In genomic region chr6:89421503-89421902, GRCm38 (mm10) we compare ENCODE assay signal across 13 mouse cellular contexts. TPM values are rescaled to one million over a fixed set of nuclear protein-coding genes. Genes with fewer than 3 reads are reported as not detected.
DNase-seq lines count a peak whose midpoint lies in the region; ATAC-seq and TF ChIP-seq lines count a peak whose summit lies in the region.
"Had no signal": no experiment of that assay in that cellular context is flagged by ENCODE, and none has a peak within 500 bp of the region (broad histone marks: within the 10 kb centered on the region; RNA-seq: fewer than 3 reads in every experiment).

No protein-coding gene starts in this region.

- no peak overlapping the region for H3K4me3 ChIP-seq in lung, embryonic 14.5 days (ENCODE audit: low read depth, low read length)
- no peak overlapping the region; the same call in 1 of the 2 replicates for H3K4me3 ChIP-seq in bone marrow macrophage, adult 2 months (ENCODE audit: insufficient read depth, low read length)
- H3K4me3 ChIP-seq in forebrain, embryonic 13.5 days: no peak overlapping the region
- H3K4me3 ChIP-seq: embryonic facial prominence, embryonic 13.5 days; limb, embryonic 13.5 days; midbrain, embryonic 15.5 days had no signal

- no peak for TF ChIP-seq CTCF in lung, embryonic 14.5 days (IDR thresholded peaks at IDR 0.05; ENCODE audit: low read depth)
- no peak for TF ChIP-seq CTCF in bone marrow macrophage, adult 2 months (IDR thresholded peaks at IDR 0.05; ENCODE audit: low read depth, low read length)

- 81% methylated on average over 6 of the region's 6 CpGs for WGBS in lung, embryonic 14.5 days
- WGBS in forebrain, embryonic 13.5 days: 90% methylated on average over 6 of the region's 6 CpGs

- TF ChIP-seq POLR2A in bone marrow macrophage, adult 2 months (IDR thresholded peaks at IDR 0.05; ENCODE audit: borderline replicate concordance, low read depth, low read length): no peak

- H3K4me1 ChIP-seq in lung, embryonic 14.5 days (ENCODE audit: insufficient read depth): no peaks in the 10 kb centered on the region
- H3K4me1 ChIP-seq in bone marrow macrophage, adult 2 months (ENCODE audit: control insufficient read depth, insufficient read depth, low read length): peaks cover 79% of the 10 kb centered on the region
- peaks cover 6% of the 10 kb centered on the region; the same call in 1 of the 2 replicates for H3K4me1 ChIP-seq in forebrain, embryonic 13.5 days

- H3K36me3 ChIP-seq in lung, embryonic 14.5 days (ENCODE audit: insufficient read depth): no peaks in the 10 kb centered on the region
- no peaks in the 10 kb centered on the region for H3K36me3 ChIP-seq in forebrain, embryonic 13.5 days (ENCODE audit: poor library complexity, severe bottlenecking)
- H3K36me3 ChIP-seq: embryonic facial prominence, embryonic 13.5 days; limb, embryonic 13.5 days; midbrain, embryonic 15.5 days had no signal

- H3K27ac ChIP-seq in lung, embryonic 14.5 days (ENCODE audit: low read depth): no peak overlapping the region
- peak overlapping the region; percentile 99 for H3K27ac ChIP-seq in bone marrow macrophage, adult 2 months (ENCODE audit: insufficient read depth, low read depth, low read length)
- no peak overlapping the region for H3K27ac ChIP-seq in forebrain, embryonic 13.5 days
- H3K27ac ChIP-seq: embryonic facial prominence, embryonic 13.5 days; hindbrain, embryonic 14.5 days; limb, embryonic 13.5 days; midbrain, embryonic 15.5 days had no signal

- no peaks in the 10 kb centered on the region for H3K27me3 ChIP-seq in lung, embryonic 14.5 days (ENCODE audit: insufficient read depth, low read length)
- no peaks in the 10 kb centered on the region for H3K27me3 ChIP-seq in forebrain, embryonic 13.5 days
- H3K27me3 ChIP-seq: embryonic facial prominence, embryonic 13.5 days; limb, embryonic 13.5 days; midbrain, embryonic 15.5 days had no signal

- peak; percentile 12 for DNase-seq in lung, embryonic 14.5 days
- DNase-seq in lung, postnatal 14 days: no peak
- DNase-seq in naive thymus-derived CD4-positive, alpha-beta T cell, adult 2 months (ENCODE audit: low read depth): peak; percentile 55
- peak; percentile 15 for DNase-seq in thymus, postnatal 4 days
- no peak for DNase-seq in gastrocnemius, postnatal 14 days
- no peak for DNase-seq in layer of hippocampus, postnatal 36 days
- DNase-seq: gastrocnemius, postnatal 10 days had no signal

- no peak overlapping the region for H3K9ac ChIP-seq in lung, embryonic 14.5 days
- no peak overlapping the region for H3K9ac ChIP-seq in forebrain, embryonic 13.5 days
- H3K9ac ChIP-seq: embryonic facial prominence, embryonic 13.5 days; hindbrain, embryonic 14.5 days; limb, embryonic 13.5 days; midbrain, embryonic 15.5 days had no signal

- intact Hi-C loops in gastrocnemius, postnatal 14 days (cut with DNase I; ENCODE audit: low total_unique reads): no loop called here

- H3K4me2 ChIP-seq in lung, embryonic 14.5 days: no peak overlapping the region
- H3K4me2 ChIP-seq in forebrain, embryonic 13.5 days: no peak overlapping the region
- H3K4me2 ChIP-seq: embryonic facial prominence, embryonic 13.5 days; hindbrain, embryonic 14.5 days; limb, embryonic 13.5 days; midbrain, embryonic 15.5 days had no signal

- H3K9me3 ChIP-seq in lung, embryonic 14.5 days (ENCODE audit: low read depth, low read length): no peaks in the 10 kb centered on the region
- no peaks in the 10 kb centered on the region for H3K9me3 ChIP-seq in forebrain, embryonic 13.5 days (replicated peaks)
- H3K9me3 ChIP-seq: embryonic facial prominence, embryonic 13.5 days; limb, embryonic 13.5 days; midbrain, embryonic 15.5 days had no signal

- no peak for ATAC-seq in lung, embryonic 14.5 days (ENCODE audit: insufficient read depth)
- no peak for ATAC-seq in forebrain, embryonic 13.5 days
- ATAC-seq: midbrain, embryonic 15.5 days had no signal

RNA-seq across cellular contexts. Expression of gene Plxna1, which starts 59.1 kb away (rescaled TPM):
- polyA plus RNA-seq in lung, embryonic 14.5 days (2014; fragmentation: Nextera tagmentation; extraction: Ambion mirVana): 26.8 and 32.2 TPM in 2 replicates
- polyA plus RNA-seq in bone marrow macrophage, adult 2 months (2012; ENCODE audit: insufficient read depth, insufficient read length, missing spikeins): 34.9 and 44.0 TPM in 2 replicates
- polyA plus RNA-seq in forebrain, embryonic 13.5 days (2015; fragmentation: Nextera tagmentation; extraction: Ambion mirVana): 34.8 and 37.4 TPM in 2 replicates
- total RNA-seq in gastrocnemius, postnatal 14 days (2021): 10 to 100 TPM; 24.7 to 36.6 TPM
- 100 to 1,000 TPM; 111 to 112 TPM for total RNA-seq in layer of hippocampus, postnatal 36 days (2021)

Comparison
In these comparisons a context has a peak if more than half of its experiments do, and no peak if none do; other contexts are left out.
1. DNase-seq: peak in lung, embryonic 14.5 days (single experiment), naive thymus-derived CD4-positive, alpha-beta T cell, adult 2 months (single experiment) and thymus, postnatal 4 days (single experiment); none in lung, postnatal 14 days (single experiment), gastrocnemius, postnatal 14 days (single experiment) and layer of hippocampus, postnatal 36 days (0 of 2).